Mouse (Mus musculus): Measurements from ENCODE around the gene Cilp. TPM values are rescaled to one million over a fixed set of nuclear protein-coding genes. Genes with fewer than 3 reads are reported as not detected.
A peak's percentile ranks its signal among the peaks of the same experiment; 100 is the strongest.
"Not testable (repeated sequence)": the region's sequence is repeated elsewhere in the genome, so short reads cannot be mapped to it uniquely, and the experiment has no call there.

Cilp gene
- polyA plus RNA-seq, 1 experiment from 2014 or later = 1.7 TPM

DNA sequence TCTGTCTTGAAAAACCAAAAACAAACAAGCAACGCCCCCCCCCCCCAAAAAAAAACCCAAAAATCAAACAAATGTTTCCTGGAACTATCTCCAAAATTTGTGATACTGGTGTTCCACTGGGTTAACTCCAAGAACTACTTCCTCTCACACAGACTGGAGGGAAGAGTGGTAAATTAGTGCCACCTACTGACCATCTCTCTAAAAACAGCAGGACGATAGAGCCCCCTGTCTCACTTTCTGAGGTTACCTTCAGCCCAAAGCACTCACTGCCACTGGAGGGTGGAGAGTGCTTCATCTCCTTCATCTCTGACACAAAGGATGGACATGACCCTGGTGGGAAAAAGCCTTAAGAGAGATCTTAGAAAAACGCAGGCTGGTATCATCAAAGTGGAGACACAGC, 18.3 kb downstream of the Cilp start:
- Histone ChIP-seq H3K4me3 (ENCODE audit: low read length) (no peak overlapping the region), H3K4me1 (ENCODE audit: control insufficient read depth, insufficient read depth, low read length) (no peaks in the 10 kb centered on the region), H3K27me3 (replicated peaks; ENCODE audit: control insufficient read depth, insufficient read depth, low read length) (no peaks in the 10 kb centered on the region), H3K4me2 (ENCODE audit: low read depth, low read length) (no peak overlapping the region), H3K9me3 (ENCODE audit: control insufficient read depth, low read length) (no peaks in the 10 kb centered on the region), H3K9ac (ENCODE audit: low read depth, low read length) (no peak overlapping the region), H3K27ac (ENCODE audit: low read length) (no peak overlapping the region), H3K36me3 (ENCODE audit: control insufficient read depth, insufficient read depth, low read length) (no peaks in the 10 kb centered on the region)
- 5% methylated on average over 3 of the region's 3 CpGs for WGBS
- no peak for ATAC-seq

DNA sequence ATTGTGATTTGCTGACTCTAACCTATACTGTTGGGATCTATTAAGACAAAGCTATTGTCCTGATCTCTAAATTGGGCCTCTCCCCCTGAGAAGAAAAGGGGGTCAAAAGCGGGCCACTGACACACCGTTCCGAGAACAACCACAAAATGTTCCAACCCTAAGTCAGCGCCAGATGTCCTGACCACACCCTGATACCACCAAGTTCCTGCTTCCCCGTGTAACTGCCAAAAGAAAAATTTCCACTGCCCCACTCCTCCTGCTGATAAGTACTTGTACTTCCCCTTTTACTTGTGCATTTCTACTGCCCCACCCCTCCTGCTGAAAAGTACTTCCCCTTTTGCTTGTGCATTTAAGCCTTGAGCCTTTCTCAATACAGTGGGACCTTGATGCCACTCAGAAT, 23.3 kb downstream of the Cilp start:
- not testable (repeated sequence) for H3K27me3 ChIP-seq (replicated peaks; ENCODE audit: control insufficient read depth, insufficient read depth, low read length); H3K9ac ChIP-seq (ENCODE audit: low read depth, low read length); H3K4me2 ChIP-seq (ENCODE audit: low read depth, low read length); H3K36me3 ChIP-seq (ENCODE audit: control insufficient read depth, insufficient read depth, low read length); H3K9me3 ChIP-seq (ENCODE audit: control insufficient read depth, low read length); ATAC-seq; H3K4me3 ChIP-seq (ENCODE audit: low read length); H3K4me1 ChIP-seq (ENCODE audit: control insufficient read depth, insufficient read depth, low read length); H3K27ac ChIP-seq (ENCODE audit: low read length)
- WGBS = 81% methylated on average over 5 of the region's 5 CpGs

DNA sequence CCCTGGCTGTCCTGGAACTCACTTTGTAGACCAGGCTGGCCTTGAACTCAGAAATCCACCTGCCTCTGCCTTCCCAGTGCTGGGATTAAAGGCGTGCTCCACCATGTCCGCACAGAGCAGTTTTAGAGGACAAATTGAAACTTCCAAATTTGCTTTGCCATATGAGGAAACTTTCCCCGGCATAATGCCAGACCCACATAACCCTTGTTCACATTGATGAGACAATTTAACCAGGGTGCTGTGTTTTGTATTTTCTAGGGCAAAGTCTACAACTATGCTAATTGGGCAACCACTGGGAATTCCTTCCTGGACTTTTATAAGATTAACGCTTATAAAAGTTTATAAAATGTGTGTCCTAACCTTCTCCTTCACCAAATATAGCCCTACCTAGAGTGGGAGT, 25.0 kb downstream of the Cilp start:
- Histone ChIP-seq H3K4me3 (ENCODE audit: low read length) (no peak overlapping the region), H3K4me1 (ENCODE audit: control insufficient read depth, insufficient read depth, low read length) (0 out of 2 replicates have a peak, but pooled peaks cover 4% of the 10 kb centered on the region), H3K9ac (ENCODE audit: low read depth, low read length) (no peak overlapping the region), H3K9me3 (ENCODE audit: control insufficient read depth, low read length) (no peaks in the 10 kb centered on the region), H3K27me3 (replicated peaks; ENCODE audit: control insufficient read depth, insufficient read depth, low read length) (no peaks in the 10 kb centered on the region), H3K36me3 (ENCODE audit: control insufficient read depth, insufficient read depth, low read length) (no peaks in the 10 kb centered on the region), H3K4me2 (ENCODE audit: low read depth, low read length) (no peak overlapping the region), H3K27ac (ENCODE audit: low read length) (no peak overlapping the region)
- WGBS = 89% methylated on average over 4 of the region's 4 CpGs
- ATAC-seq = no peak

DNA sequence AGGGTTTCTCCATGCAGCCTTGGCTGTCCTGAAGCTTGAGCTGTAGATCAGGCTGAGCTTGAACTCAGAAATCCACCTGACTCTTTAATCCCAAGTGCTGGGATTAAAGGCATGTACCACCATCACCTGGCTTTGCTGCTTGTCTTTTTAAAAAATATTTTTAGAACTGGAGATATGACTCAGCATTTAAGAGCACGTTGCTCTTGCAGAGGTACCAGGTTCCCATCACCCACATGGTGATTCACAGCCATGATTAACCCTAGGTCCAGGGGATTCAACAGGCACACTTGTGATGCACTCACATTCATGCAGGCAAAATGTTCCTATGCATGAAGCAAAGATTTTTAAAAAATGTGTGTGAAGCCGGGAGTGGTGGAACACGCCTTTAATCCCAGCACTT, 27.4 kb downstream of the Cilp start:
- Histone ChIP-seq H3K4me1 (ENCODE audit: control insufficient read depth, insufficient read depth, low read length) (0 out of 2 replicates have a peak, but pooled peaks cover 4% of the 10 kb centered on the region), H3K27me3 (replicated peaks; ENCODE audit: control insufficient read depth, insufficient read depth, low read length) (no peaks in the 10 kb centered on the region), H3K4me2 (ENCODE audit: low read depth, low read length) (no peak overlapping the region), H3K36me3 (ENCODE audit: control insufficient read depth, insufficient read depth, low read length) (no peaks in the 10 kb centered on the region), H3K9ac (ENCODE audit: low read depth, low read length) (no peak overlapping the region), H3K27ac (ENCODE audit: low read length) (no peak overlapping the region), H3K9me3 (ENCODE audit: control insufficient read depth, low read length) (no peaks in the 10 kb centered on the region), H3K4me3 (ENCODE audit: low read length) (no peak overlapping the region)
- no peak for ATAC-seq
- WGBS = 84% methylated on average over 3 of the region's 3 CpGs

DNA sequence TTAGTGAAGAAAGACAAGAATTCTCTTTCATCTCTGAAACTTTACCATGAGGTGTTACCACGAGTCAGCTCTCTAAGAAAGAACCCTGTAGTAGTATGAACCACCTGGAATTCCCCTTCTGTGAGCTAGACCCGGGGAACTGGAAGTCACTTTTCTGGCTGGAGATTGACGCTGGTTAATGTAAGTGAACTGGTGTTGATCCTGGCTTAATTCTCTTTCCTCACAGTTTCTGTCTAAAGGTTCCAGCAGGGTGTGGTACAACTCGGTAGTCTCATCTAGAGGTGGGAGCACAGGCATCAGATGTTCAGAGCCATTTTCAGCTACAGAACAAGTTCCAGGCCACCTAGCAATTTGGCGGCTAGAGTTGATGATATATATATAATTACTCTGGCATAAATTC, 28.1 kb downstream of the Cilp start:
- WGBS = 19% methylated on average over 5 of the region's 5 CpGs
- peak overlapping the region; percentile 73 for H3K9ac ChIP-seq (ENCODE audit: low read depth, low read length)
- 0 out of 2 replicates have a peak, but pooled peaks cover 4% of the 10 kb centered on the region for H3K4me1 ChIP-seq (ENCODE audit: control insufficient read depth, insufficient read depth, low read length)
- H3K9me3 ChIP-seq (ENCODE audit: control insufficient read depth, low read length) = no peaks in the 10 kb centered on the region
- peak overlapping the region; percentile 77 for H3K4me3 ChIP-seq (ENCODE audit: low read length)
- H3K27ac ChIP-seq (ENCODE audit: low read length) = peak overlapping the region; percentile 83
- H3K36me3 ChIP-seq (ENCODE audit: control insufficient read depth, insufficient read depth, low read length) = no peaks in the 10 kb centered on the region
- no peaks in the 10 kb centered on the region for H3K27me3 ChIP-seq (replicated peaks; ENCODE audit: control insufficient read depth, insufficient read depth, low read length)
- no peak for ATAC-seq
- H3K4me2 ChIP-seq (ENCODE audit: low read depth, low read length) = peak overlapping the region; percentile 65

DNA sequence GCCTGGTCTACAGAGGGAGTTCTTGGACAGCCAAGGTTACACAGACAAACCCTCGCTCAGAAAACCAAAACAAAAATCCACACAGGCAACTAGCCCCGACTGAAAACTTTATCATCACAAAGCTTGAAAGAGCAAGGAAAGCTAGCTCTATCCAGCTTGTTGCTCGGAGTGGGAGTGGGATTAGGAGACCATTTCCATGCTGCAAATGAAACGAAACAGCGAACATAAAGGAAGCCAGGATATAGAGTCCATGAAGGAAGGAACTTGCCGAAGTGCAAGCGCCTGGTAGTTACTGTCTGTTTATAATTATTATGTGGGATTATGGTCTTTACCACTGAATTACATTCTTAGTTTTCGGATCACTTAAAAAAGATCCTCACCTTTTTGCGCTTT, 28.6 kb downstream of the Cilp start:
- ATAC-seq = peak; percentile 49; the same call in 1 of the 2 replicates
- peak overlapping the region; percentile 77 for H3K4me3 ChIP-seq (ENCODE audit: low read length)
- WGBS = under 1% methylated on average over 9 of the region's 9 CpGs
- no peaks in the 10 kb centered on the region for H3K36me3 ChIP-seq (ENCODE audit: control insufficient read depth, insufficient read depth, low read length)
- H3K27me3 ChIP-seq (replicated peaks; ENCODE audit: control insufficient read depth, insufficient read depth, low read length) = no peaks in the 10 kb centered on the region
- no peaks in the 10 kb centered on the region for H3K9me3 ChIP-seq (ENCODE audit: control insufficient read depth, low read length)
- H3K4me1 ChIP-seq (ENCODE audit: control insufficient read depth, insufficient read depth, low read length) = 0 out of 2 replicates have a peak, but pooled peaks cover 4% of the 10 kb centered on the region
- H3K4me2 ChIP-seq (ENCODE audit: low read depth, low read length) = peak overlapping the region; percentile 65
- H3K27ac ChIP-seq (ENCODE audit: low read length) = peak overlapping the region; percentile 83
- peak overlapping the region; percentile 73 for H3K9ac ChIP-seq (ENCODE audit: low read depth, low read length)

- Histone ChIP-seq H3K9ac (ENCODE audit: low read depth, low read length) (peak within 1 kb of the TSS; percentile 89), H3K9me3 (ENCODE audit: control insufficient read depth, low read length) (no peaks in the 10 kb centered on the region), H3K4me1 (ENCODE audit: control insufficient read depth, insufficient read depth, low read length) (0 out of 2 replicates have a peak, but pooled peaks cover 4% of the 10 kb centered on the region), H3K27me3 (replicated peaks; ENCODE audit: control insufficient read depth, insufficient read depth, low read length) (no peaks in the 10 kb centered on the region), H3K36me3 (ENCODE audit: control insufficient read depth, insufficient read depth, low read length) (no peaks in the 10 kb centered on the region), H3K4me2 (ENCODE audit: low read depth, low read length) (peak within 1 kb of the TSS; percentile 85), H3K4me3 (ENCODE audit: low read length) (peak within 1 kb of the TSS; percentile 77), H3K27ac (ENCODE audit: low read length) (peak within 1 kb of the TSS; percentile 83)
- peak; percentile 97 for ATAC-seq
- WGBS = under 1% methylated on average over 71 of the region's 71 CpGs
Measured at GRCm38 (mm10) chr9:65293973-65294715, 29.2 kb downstream of the Cilp start, which contains the start of gene Clpx. TSS of gene Clpx (plus strand) at chr9:65294260.

- Histone ChIP-seq H3K9ac (ENCODE audit: low read depth, low read length) (peak overlapping the region; percentile 89), H3K4me3 (ENCODE audit: low read length) (peak overlapping the region; percentile 77), H3K4me1 (ENCODE audit: control insufficient read depth, insufficient read depth, low read length) (0 out of 2 replicates have a peak, but pooled peaks cover 4% of the 10 kb centered on the region), H3K27me3 (replicated peaks; ENCODE audit: control insufficient read depth, insufficient read depth, low read length) (no peaks in the 10 kb centered on the region), H3K4me2 (ENCODE audit: low read depth, low read length) (peak overlapping the region; percentile 85), H3K9me3 (ENCODE audit: control insufficient read depth, low read length) (no peaks in the 10 kb centered on the region), H3K36me3 (ENCODE audit: control insufficient read depth, insufficient read depth, low read length) (no peaks in the 10 kb centered on the region), H3K27ac (ENCODE audit: low read length) (peak overlapping the region; percentile 83)
- WGBS = under 1% methylated on average over 28 of the region's 28 CpGs
- ATAC-seq = peak; percentile 29
Measured at GRCm38 (mm10) chr9:65294716-65295378, 29.9 kb downstream of the Cilp start.

DNA sequence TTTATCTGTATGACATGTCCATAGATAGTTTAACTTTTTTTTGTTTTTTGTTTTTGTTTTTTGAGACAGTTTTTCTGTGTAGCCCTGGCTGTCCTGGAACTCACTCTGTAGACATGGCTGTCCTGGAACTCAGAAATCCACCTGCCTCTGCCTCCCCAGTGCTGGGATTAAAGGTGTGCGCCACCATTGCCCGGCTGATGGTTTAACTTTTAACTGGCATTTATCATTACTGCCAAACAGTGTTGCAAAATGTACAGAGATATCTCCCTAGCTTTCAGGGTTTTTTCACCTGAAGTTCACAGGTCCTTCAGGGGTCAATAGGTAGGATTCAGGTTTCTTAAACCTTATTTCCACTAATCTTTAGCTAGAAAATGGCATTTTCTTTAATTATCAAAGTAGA, 32.1 kb downstream of the Cilp start:
- ATAC-seq = no peak
- Histone ChIP-seq H3K36me3 (ENCODE audit: control insufficient read depth, insufficient read depth, low read length) (no peaks in the 10 kb centered on the region; the same call in 1 of the 2 replicates), H3K4me1 (ENCODE audit: control insufficient read depth, insufficient read depth, low read length) (0 out of 2 replicates have a peak, but pooled peaks cover 4% of the 10 kb centered on the region), H3K9me3 (ENCODE audit: control insufficient read depth, low read length) (no peaks in the 10 kb centered on the region), H3K9ac (ENCODE audit: low read depth, low read length) (no peak overlapping the region), H3K4me2 (ENCODE audit: low read depth, low read length) (no peak overlapping the region), H3K4me3 (ENCODE audit: low read length) (no peak overlapping the region), H3K27me3 (replicated peaks; ENCODE audit: control insufficient read depth, insufficient read depth, low read length) (no peaks in the 10 kb centered on the region), H3K27ac (ENCODE audit: low read length) (no peak overlapping the region)
- 87% methylated on average over 2 of the region's 2 CpGs for WGBS

Measured in intestine, embryonic 16.5 days (tissue).